Mouse (Mus musculus): ENCODE results near the gene Chgb. TPM values are rescaled to one million over a fixed set of nuclear protein-coding genes. Genes with fewer than 3 reads are reported as not detected.

Chgb gene
- polyA plus RNA-seq (2012; rRNA removed) (0.04 and 0.09 TPM in 2 replicates), polyA plus RNA-seq (2014; fragmentation: Nextera tagmentation; extraction: Ambion mirVana) (0.09 TPM in 1 of 2 replicates, not detected in the other)

- TF ChIP-seq EP300 (IDR thresholded peaks at IDR 0.05; ENCODE audit: low read depth) (no peak), CTCF (IDR thresholded peaks at IDR 0.05; ENCODE audit: low read depth) (no peak)
- ATAC-seq (ENCODE audit: insufficient read depth) (no peak), DNase-seq (ENCODE audit: low read depth in 3 of 3, low spot score in 3 of 3) (no peak)
- Histone ChIP-seq H3K9me3 (ENCODE audit: control insufficient read depth, low read length) (no peaks in the 10 kb centered on the region), H3K4me1 (replicated peaks; ENCODE audit: control insufficient read depth in 2 of 2, insufficient read depth in 2 of 2, low read length in 1 of 2) (no peaks in the 10 kb centered on the region), H3K27ac (no peak within 1 kb of the TSS), H3K9ac (replicated peaks) (no peak within 1 kb of the TSS), H3K36me3 (replicated peaks; ENCODE audit: control insufficient read depth, insufficient read depth, low read depth) (no peaks in the 10 kb centered on the region), H3K4me2 (ENCODE audit: low read depth) (peak within 1 kb of the TSS; percentile 47), H3K27me3 (ENCODE audit: control insufficient read depth, insufficient read depth, low read length) (peaks cover 11% of the 10 kb centered on the region), H3K4me3 (ENCODE audit: insufficient read depth in 1 of 2, low read depth in 2 of 2, low read length in 2 of 2) (peak within 1 kb of the TSS in 1 of 2 experiments; percentile 17; a peak in 2 of 4 replicates)
- WGBS (ENCODE audit: insufficient replicate concordance): 18% methylated on average over 4 of the region's 4 CpGs
Measured at GRCm38 (mm10) chr2:132780978-132781377, at the start of gene Chgb. Chgb (plus strand) TSS chr2:132781278.

GRCm38 (mm10) chr2:132732940-132733339 lies 48.1 kb upstream of the Chgb start:
- Histone ChIP-seq H3K4me1 (replicated peaks; ENCODE audit: control insufficient read depth in 2 of 2, insufficient read depth in 2 of 2, low read length in 1 of 2) (no peaks in the 10 kb centered on the region), H3K4me2 (ENCODE audit: low read depth) (no peak overlapping the region), H3K9me3 (ENCODE audit: control insufficient read depth, low read length) (no peaks in the 10 kb centered on the region), H3K4me3 (ENCODE audit: insufficient read depth in 1 of 2, low read depth in 2 of 2, low read length in 2 of 2) (no peak overlapping the region), H3K27me3 (ENCODE audit: control insufficient read depth, insufficient read depth, low read length) (no peaks in the 10 kb centered on the region), H3K36me3 (replicated peaks; ENCODE audit: control insufficient read depth, insufficient read depth, low read depth) (no peaks in the 10 kb centered on the region), H3K9ac (replicated peaks) (no peak overlapping the region), H3K27ac (no peak overlapping the region)
- WGBS (ENCODE audit: insufficient replicate concordance): 66% methylated on average over 5 of the region's 5 CpGs
- TF ChIP-seq CTCF (IDR thresholded peaks at IDR 0.05; ENCODE audit: low read depth) (no peak), EP300 (IDR thresholded peaks at IDR 0.05; ENCODE audit: low read depth) (no peak)
- no peak for ATAC-seq (ENCODE audit: insufficient read depth)
- no peak for DNase-seq (ENCODE audit: low read depth in 3 of 3, low spot score in 3 of 3)

GRCm38 (mm10) chr2:132733603-132734573 lies 47.2 kb upstream of the Chgb start:
- no peak for TF ChIP-seq EP300 (IDR thresholded peaks at IDR 0.05; ENCODE audit: low read depth)
- no peak for TF ChIP-seq CTCF (IDR thresholded peaks at IDR 0.05; ENCODE audit: low read depth)
- DNase-seq (ENCODE audit: low read depth in 3 of 3, low spot score in 3 of 3): no peak
- no peak overlapping the region for H3K9ac ChIP-seq (replicated peaks)
- no peaks in the 10 kb centered on the region for H3K4me1 ChIP-seq (replicated peaks; ENCODE audit: control insufficient read depth in 2 of 2, insufficient read depth in 2 of 2, low read length in 1 of 2)
- ATAC-seq (ENCODE audit: insufficient read depth): no peak
- H3K27me3 ChIP-seq (ENCODE audit: control insufficient read depth, insufficient read depth, low read length): no peaks in the 10 kb centered on the region
- no peak overlapping the region for H3K27ac ChIP-seq
- WGBS (ENCODE audit: insufficient replicate concordance): 72% methylated on average over 10 of the region's 10 CpGs
- H3K36me3 ChIP-seq (replicated peaks; ENCODE audit: control insufficient read depth, insufficient read depth, low read depth): no peaks in the 10 kb centered on the region
- H3K9me3 ChIP-seq (ENCODE audit: control insufficient read depth, low read length): no peaks in the 10 kb centered on the region
- no peak overlapping the region for H3K4me3 ChIP-seq (ENCODE audit: insufficient read depth in 1 of 2, low read depth in 2 of 2, low read length in 2 of 2)
- no peak overlapping the region for H3K4me2 ChIP-seq (ENCODE audit: low read depth)

- H3K27ac ChIP-seq: no peak overlapping the region
- ATAC-seq (ENCODE audit: insufficient read depth) (no peak), DNase-seq (ENCODE audit: low read depth in 3 of 3, low spot score in 3 of 3) (no peak)
- no peak overlapping the region for H3K4me2 ChIP-seq (ENCODE audit: low read depth)
- no peak overlapping the region for H3K4me3 ChIP-seq (ENCODE audit: insufficient read depth in 1 of 2, low read depth in 2 of 2, low read length in 2 of 2)
- no peaks in the 10 kb centered on the region for H3K4me1 ChIP-seq (replicated peaks; ENCODE audit: control insufficient read depth in 2 of 2, insufficient read depth in 2 of 2, low read length in 1 of 2)
- TF ChIP-seq CTCF (IDR thresholded peaks at IDR 0.05; ENCODE audit: low read depth): no peak
- no peak for TF ChIP-seq EP300 (IDR thresholded peaks at IDR 0.05; ENCODE audit: low read depth)
- no peaks in the 10 kb centered on the region for H3K27me3 ChIP-seq (ENCODE audit: control insufficient read depth, insufficient read depth, low read length)
- H3K36me3 ChIP-seq (replicated peaks; ENCODE audit: control insufficient read depth, insufficient read depth, low read depth): no peaks in the 10 kb centered on the region
- no peak overlapping the region for H3K9ac ChIP-seq (replicated peaks)
- no peaks in the 10 kb centered on the region for H3K9me3 ChIP-seq (ENCODE audit: control insufficient read depth, low read length)
- 39% methylated on average over 2 of the region's 2 CpGs for WGBS (ENCODE audit: insufficient replicate concordance)
Measured at GRCm38 (mm10) chr2:132738816-132739432, 42.2 kb upstream of the Chgb start.

GRCm38 (mm10) chr2:132741862-132742347 lies 39.2 kb upstream of the Chgb start:
- Histone ChIP-seq H3K27me3 (ENCODE audit: control insufficient read depth, insufficient read depth, low read length) (no peaks in the 10 kb centered on the region), H3K4me2 (ENCODE audit: low read depth) (no peak overlapping the region), H3K27ac (no peak overlapping the region), H3K9me3 (ENCODE audit: control insufficient read depth, low read length) (no peaks in the 10 kb centered on the region), H3K4me1 (replicated peaks; ENCODE audit: control insufficient read depth in 2 of 2, insufficient read depth in 2 of 2, low read length in 1 of 2) (no peaks in the 10 kb centered on the region), H3K4me3 (ENCODE audit: insufficient read depth in 1 of 2, low read depth in 2 of 2, low read length in 2 of 2) (no peak overlapping the region), H3K36me3 (replicated peaks; ENCODE audit: control insufficient read depth, insufficient read depth, low read depth) (no peaks in the 10 kb centered on the region), H3K9ac (replicated peaks) (no peak overlapping the region)
- no peak for ATAC-seq (ENCODE audit: insufficient read depth)
- no peak for TF ChIP-seq CTCF (IDR thresholded peaks at IDR 0.05; ENCODE audit: low read depth)
- WGBS (ENCODE audit: insufficient replicate concordance): 71% methylated on average over 8 of the region's 8 CpGs
- DNase-seq (ENCODE audit: low read depth in 3 of 3, low spot score in 3 of 3): no peak
